Mouse (Mus musculus): ENCODE measurements around the gene Vps52. TPM values are rescaled to one million over a fixed set of nuclear protein-coding genes. Genes with fewer than 3 reads are reported as not detected.

Vps52 gene
- total RNA-seq (2014; fragmentation: Nextera tagmentation) = 38.4 and 39.2 TPM in 2 replicates
- total RNA-seq (2017) = 18.6 and 19.2 TPM in 2 replicates

GRCm38 (mm10) chr17:33955555-33956214, at the start of gene Vps52, which contains the start of gene Rps18:
TSS of gene Vps52 (plus strand) at chr17:33955812.
TSS of gene Rps18 (minus strand) at chr17:33956001.
- peak; percentile 72 for ATAC-seq (replicated peaks; ENCODE audit: poor library complexity, severe bottlenecking)

GRCm38 (mm10) chr17:33908331-33909076, 47.1 kb upstream of the Vps52 start:
- ATAC-seq (replicated peaks; ENCODE audit: poor library complexity, severe bottlenecking) = peak; percentile 20

- ATAC-seq (replicated peaks; ENCODE audit: poor library complexity, severe bottlenecking) = peak; percentile 90
Measured at GRCm38 (mm10) chr17:33909077-33909868, 46.3 kb upstream of the Vps52 start, which contains the start of gene Daxx. TSS of gene Daxx (plus strand) at chr17:33909414.

- peak; percentile 44 for ATAC-seq (replicated peaks; ENCODE audit: poor library complexity, severe bottlenecking)
Measured at GRCm38 (mm10) chr17:33909869-33910250, 45.8 kb upstream of the Vps52 start.

- no peak for ATAC-seq (replicated peaks; ENCODE audit: poor library complexity, severe bottlenecking)
Measured at GRCm38 (mm10) chr17:33910346-33911051, 45.1 kb upstream of the Vps52 start.

- no peak for ATAC-seq (replicated peaks; ENCODE audit: poor library complexity, severe bottlenecking)
Measured at GRCm38 (mm10) chr17:33911052-33911812, 44.4 kb upstream of the Vps52 start.

GRCm38 (mm10) chr17:33911813-33912414, 43.7 kb upstream of the Vps52 start:
- ATAC-seq (replicated peaks; ENCODE audit: poor library complexity, severe bottlenecking) = no peak

GRCm38 (mm10) chr17:33913264-33913663, 42.3 kb upstream of the Vps52 start:
- no peak for ATAC-seq (replicated peaks; ENCODE audit: poor library complexity, severe bottlenecking)

GRCm38 (mm10) chr17:33913905-33914304, 41.7 kb upstream of the Vps52 start:
- ATAC-seq (replicated peaks; ENCODE audit: poor library complexity, severe bottlenecking) = no peak

GRCm38 (mm10) chr17:33914969-33915391, 40.6 kb upstream of the Vps52 start:
- no peak for ATAC-seq (replicated peaks; ENCODE audit: poor library complexity, severe bottlenecking)

- ATAC-seq (replicated peaks; ENCODE audit: poor library complexity, severe bottlenecking) = peak; percentile 69
Measured at GRCm38 (mm10) chr17:33915671-33916250, 39.9 kb upstream of the Vps52 start, which contains the start of the genes Tapbp and Zbtb22. TSS of gene Tapbp (plus strand) at chr17:33915899. TSS of gene Zbtb22 (plus strand) at chr17:33915904.

GRCm38 (mm10) chr17:33916294-33916693, 39.3 kb upstream of the Vps52 start:
- ATAC-seq (replicated peaks; ENCODE audit: poor library complexity, severe bottlenecking) = 0 out of 2 replicates have a peak, but pooled peaks have one; percentile 11

GRCm38 (mm10) chr17:33916847-33917655, 38.6 kb upstream of the Vps52 start:
- ATAC-seq (replicated peaks; ENCODE audit: poor library complexity, severe bottlenecking) = no peak

- no peak for ATAC-seq (replicated peaks; ENCODE audit: poor library complexity, severe bottlenecking)
Measured at GRCm38 (mm10) chr17:33917656-33918292, 37.8 kb upstream of the Vps52 start.

GRCm38 (mm10) chr17:33918293-33919203, 37.1 kb upstream of the Vps52 start:
- ATAC-seq (replicated peaks; ENCODE audit: poor library complexity, severe bottlenecking) = no peak

Measured in granulocyte monocyte progenitor cell, adult 5-6 weeks (primary cell).